Mouse (Mus musculus) heart, adult 2 months (tissue): ENCODE data around the gene Myl3. TPM values are rescaled to one million over a fixed set of nuclear protein-coding genes. Genes with fewer than 3 reads are reported as not detected.

Experiments
- DNase-seq, 2 experiments: peaks; one replicate each; pipeline ENCODE4 v3.0.0; 2021
- H3K27ac ChIP-seq: fragments of 200-600 bp; 2 replicates; pipeline ENCODE4 v1.8.1; 2022
- H3K27me3 ChIP-seq: fragments of 200-500 bp; 2 replicates; pipeline ENCODE4 v1.6.1; 2012; ENCODE audit warnings: mild to moderate bottlenecking, low read length, inconsistent platforms, mixed read lengths; ENCODE audit not compliant: control insufficient read depth, insufficient read depth
- H3K36me3 ChIP-seq: fragments of 200-500 bp; 2 replicates; pipeline ENCODE4 v1.6.1; 2012; ENCODE audit warnings: low read length, inconsistent platforms; ENCODE audit not compliant: control insufficient read depth, insufficient read depth
- H3K4me1 ChIP-seq: fragments of 200-500 bp; 2 replicates; pipeline ENCODE4 v1.6.1; 2011; ENCODE audit warnings: low read length; ENCODE audit not compliant: control insufficient read depth, insufficient read depth
- H3K4me3 ChIP-seq: fragments of 200-600 bp; 2 replicates; pipeline ENCODE4 v1.8.1; 2022
- H3K79me2 ChIP-seq: fragments of 200-500 bp; replicated peaks from 2 replicates; pipeline ENCODE4 v1.6.1; 2012; ENCODE audit warnings: mild to moderate bottlenecking, inconsistent platforms, low read length, moderate library complexity, mixed read lengths; ENCODE audit not compliant: control insufficient read depth, insufficient read depth
- H3K9ac ChIP-seq: fragments of 200-500 bp; 2 replicates; pipeline ENCODE4 v1.6.1; 2012; ENCODE audit warnings: low read depth, mild to moderate bottlenecking, control low read depth, inconsistent platforms, low read length, mixed read lengths
- CTCF ChIP-seq: fragments of 200-600 bp; IDR thresholded peaks from 2 replicates; pipeline ENCODE4 v1.8.1; 2022; ENCODE audit warnings: antibody characterized with exemption, mild to moderate bottlenecking, moderate library complexity
- EP300 ChIP-seq: fragments of 200-500 bp; IDR thresholded peaks from 2 replicates; pipeline ENCODE4 v1.6.1; 2011; ENCODE audit warnings: low read depth, low read length, control low read depth; ENCODE audit not compliant: insufficient read depth
- POLR2A ChIP-seq: fragments of 200-500 bp; IDR thresholded peaks from 2 replicates; pipeline ENCODE4 v1.6.1; 2011; ENCODE audit warnings: mild to moderate bottlenecking, low read depth, low read length, control low read depth; ENCODE audit not compliant: insufficient read depth
- WGBS: fragments of 180-500 bp; shearing (Covaris S2); methylation state at CpG from one replicate; pipeline ENCODE4 v1.1.7; 2018; 5-methylcytosine and 5-hydroxymethylcytosine counted together
- intact Hi-C: fragments of 180-260 bp; cut with DNase I; formaldehyde crosslinking; loops from one replicate; pipeline ENCODE4 v1.15.1; 2025
- polyA plus RNA-seq: library from polyadenylated mRNA; depleted of rRNA; stranded (reverse); fragments of >200 nt; gene quantifications from 2 replicates; pipeline ENCODE4 v1.2.3, GENCODE M21; 2012
- total RNA-seq, 2 experiments: library from RNA; stranded (reverse); gene quantifications; 2 replicates each; pipeline ENCODE4 v1.2.3; 2021

The Myl3 gene
- total and polyA plus RNA-seq, 3 experiments: 9,227 to 11,139 (median 9,326) TPM

GRCm38 (mm10) chr9:110739961-110740360 lies 1.7 kb upstream of the Myl3 start:
- H3K27ac ChIP-seq: no peak overlapping the region
- no peaks in the 10 kb centered on the region for H3K36me3 ChIP-seq
- intact Hi-C loops: no loop called here
- H3K4me3 ChIP-seq: no peak overlapping the region
- H3K27me3 ChIP-seq: peaks cover 3% of the 10 kb centered on the region; the same call in 1 of the 2 replicates
- WGBS: 89% methylated on average over 7 of the region's 7 CpGs
- DNase-seq: no peak
- TF ChIP-seq CTCF: no peak
- TF ChIP-seq POLR2A: no peak
- TF ChIP-seq EP300: no peak
- no peaks in the 10 kb centered on the region for H3K4me1 ChIP-seq
- no peaks in the 10 kb centered on the region for H3K79me2 ChIP-seq
- H3K9ac ChIP-seq: no peak overlapping the region

GRCm38 (mm10) chr9:110742295-110742950 lies 762 bp downstream of the Myl3 start:
- DNase-seq: peak; percentile 47 to 56
- H3K27me3 ChIP-seq: peaks cover 3% of the 10 kb centered on the region; the same call in 1 of the 2 replicates
- WGBS: under 1% methylated on average over 67 of the region's 71 CpGs

GRCm38 (mm10) chr9:110742951-110743455 lies 1.3 kb downstream of the Myl3 start:
- H3K36me3 ChIP-seq: no peaks in the 10 kb centered on the region
- H3K4me3 ChIP-seq: peak overlapping the region; percentile 61
- peak overlapping the region; percentile 55 for H3K27ac ChIP-seq
- intact Hi-C loops: no loop called here
- TF ChIP-seq CTCF: no peak
- no peak for TF ChIP-seq POLR2A
- no peak for TF ChIP-seq EP300
- peak; percentile 42 to 63 for DNase-seq
- H3K27me3 ChIP-seq: peaks cover 3% of the 10 kb centered on the region; the same call in 1 of the 2 replicates
- H3K9ac ChIP-seq: peak overlapping the region; percentile 55
- H3K79me2 ChIP-seq: no peaks in the 10 kb centered on the region
- 1% methylated on average over 40 of the region's 49 CpGs for whole genome bisulfite sequencing
- no peaks in the 10 kb centered on the region for H3K4me1 ChIP-seq

More at GRCm38 (mm10) chr9:110742295-110742950, 762 bp downstream of the Myl3 start:
- peak overlapping the region; percentile 66 for H3K9ac ChIP-seq
- H3K27ac ChIP-seq: peak overlapping the region; percentile 55
- peak overlapping the region; percentile 61 for H3K4me3 ChIP-seq
- no peaks in the 10 kb centered on the region for H3K4me1 ChIP-seq
- H3K36me3 ChIP-seq: no peaks in the 10 kb centered on the region
- TF ChIP-seq POLR2A: no peak
- no peak for TF ChIP-seq EP300
- no peak for TF ChIP-seq CTCF
- intact Hi-C loops: no loop called here
- H3K79me2 ChIP-seq: no peaks in the 10 kb centered on the region

- no peaks in the 10 kb centered on the region for H3K4me1 ChIP-seq
Measured at GRCm38 (mm10) chr9:110743456-110744323, 2.0 kb downstream of the Myl3 start.

GRCm38 (mm10) chr9:110745752-110746151 lies 4.1 kb downstream of the Myl3 start:
- no peak overlapping the region for H3K9ac ChIP-seq
- peaks cover 3% of the 10 kb centered on the region; the same call in 1 of the 2 replicates for H3K4me1 ChIP-seq
- no peaks in the 10 kb centered on the region for H3K36me3 ChIP-seq
- no peak overlapping the region for H3K4me3 ChIP-seq
- no peak overlapping the region for H3K27ac ChIP-seq
- DNase-seq: no peak
- TF ChIP-seq EP300 (no peak), CTCF (no peak), POLR2A (no peak)
- WGBS: 68% methylated on average over 5 of the region's 5 CpGs
- intact Hi-C loops: no loop called here
- no peaks in the 10 kb centered on the region for H3K79me2 ChIP-seq
- peaks cover 3% of the 10 kb centered on the region; the same call in 1 of the 2 replicates for H3K27me3 ChIP-seq

More at GRCm38 (mm10) chr9:110743456-110744323, 2.0 kb downstream of the Myl3 start:
- H3K27me3 ChIP-seq: peaks cover 3% of the 10 kb centered on the region; the same call in 1 of the 2 replicates
- TF ChIP-seq CTCF (no peak), EP300 (no peak), POLR2A (no peak)
- no peaks in the 10 kb centered on the region for H3K79me2 ChIP-seq
- WGBS: 14% methylated on average over 57 of the region's 63 CpGs
- H3K27ac ChIP-seq: peak overlapping the region; percentile 55
- H3K4me3 ChIP-seq: peak overlapping the region; percentile 61
- no peaks in the 10 kb centered on the region for H3K36me3 ChIP-seq
- peak; percentile 53 to 66 for DNase-seq
- H3K9ac ChIP-seq: peak overlapping the region; percentile 70; the same call in 1 of the 2 replicates
- intact Hi-C loops: no loop called here
